Mouse (Mus musculus) hindbrain, embryonic 10.5 days (tissue): ENCODE data around the gene Pdzk1. TPM values are rescaled to one million over a fixed set of nuclear protein-coding genes. Genes with fewer than 3 reads are reported as not detected.

ENCODE experiments used
- polyA plus RNA-seq: library from polyadenylated mRNA; unstranded; fragments of >200 nt; fragmentation: Nextera tagmentation; extraction: Ambion mirVana; gene quantifications from 2 replicates; pipeline ENCODE4 v1.2.1, GENCODE M21; 2016

The Pdzk1 gene
- polyA plus RNA-seq, 1 experiment from 2014 or later: 0.29 TPM

Other genes starting within 250 kb of the Pdzk1 start
- 25.3 and 29.4 TPM in 2 replicates for gene Polr3gl, start 235.1 kb upstream of the Pdzk1 start, polyA plus RNA-seq
- 0.92 and 1.5 TPM in 2 replicates for gene Ankrd34a, start 232.6 kb upstream of the Pdzk1 start, polyA plus RNA-seq
- 5.4 and 5.5 TPM in 2 replicates for gene Lix1l, start 228.1 kb upstream of the Pdzk1 start, polyA plus RNA-seq
- gene Rbm8a, start 199.4 kb upstream of the Pdzk1 start, polyA plus RNA-seq: 185 and 210 TPM in 2 replicates
- 39.3 and 41.8 TPM in 2 replicates for gene Pex11b, start 193.9 kb upstream of the Pdzk1 start, polyA plus RNA-seq
- 0.06 and 0.13 TPM in 2 replicates for gene Gm42957, start 193.8 kb upstream of the Pdzk1 start, polyA plus RNA-seq
- gene Itga10, start 183.7 kb upstream of the Pdzk1 start, polyA plus RNA-seq: 0.31 and 0.35 TPM in 2 replicates
- gene Ankrd35, start 159.2 kb upstream of the Pdzk1 start, polyA plus RNA-seq: 0.10 and 0.16 TPM in 2 replicates
- gene Pias3, start 132.9 kb upstream of the Pdzk1 start, polyA plus RNA-seq: 46.2 and 48.3 TPM in 2 replicates
- 17.1 and 19.4 TPM in 2 replicates for gene Nudt17, start 120.7 kb upstream of the Pdzk1 start, polyA plus RNA-seq
- 44.4 and 45.3 TPM in 2 replicates for gene Polr3c, start 101.7 kb upstream of the Pdzk1 start, polyA plus RNA-seq
- gene Rnf115, start 101.6 kb upstream of the Pdzk1 start, polyA plus RNA-seq: 63.8 and 64.2 TPM in 2 replicates
- gene Cd160, start 67 bp downstream of the Pdzk1 start, polyA plus RNA-seq: 0.06 and 0.14 TPM in 2 replicates
- 5.9 and 8.1 TPM in 2 replicates for gene Gja5, start 75.4 kb downstream of the Pdzk1 start, polyA plus RNA-seq
- 31.6 and 38.0 TPM in 2 replicates for gene Gpr89, start 76.1 kb downstream of the Pdzk1 start, polyA plus RNA-seq
- gene Gja8, start 96.7 kb downstream of the Pdzk1 start, polyA plus RNA-seq: not detected in 2 replicates